Mouse (Mus musculus) E14TG2a.4 (cell line): ENCODE measurements around the gene Aqp2.

Experiments used
- CTCF ChIP-seq: conservative IDR thresholded peaks from 2 replicates; pipeline ENCODE4 v1.5.1; 2014; ENCODE audit warnings: low read length
- POU5F1 ChIP-seq: IDR thresholded peaks from 2 replicates; pipeline ENCODE4 v1.6.1; 2014; ENCODE audit warnings: low read length, borderline replicate concordance

GRCm38 (mm10) chr15:99547732-99548131 is 31.1 kb upstream of the Aqp2 start:
- TF ChIP-seq CTCF (no peak), POU5F1 (no peak)
